Mouse (Mus musculus) thymus, postnatal 14 days (tissue): Measurements from ENCODE around the gene Ublcp1.

Experiments
- DNase-seq: peaks from one replicate; pipeline ENCODE4 v3.0.0; 2021

The Ublcp1 gene

GRCm38 (mm10) chr11:44470432-44471336, at the start of gene Ublcp1:
Ublcp1 (minus strand) TSS chr11:44470498.
- DNase-seq: peak; percentile 94

- DNase-seq: peak; percentile 68
These were observed 49.0 kb upstream of the Ublcp1 start for GRCm38 (mm10) chr11:44519096-44519949.

- peak; percentile 80 for DNase-seq
These were observed 48.2 kb upstream of the Ublcp1 start, which contains the start of gene Rnf145 for GRCm38 (mm10) chr11:44518281-44519095. Rnf145 (plus strand) TSS chr11:44518964.

- no peak for DNase-seq
These were observed 47.4 kb upstream of the Ublcp1 start for GRCm38 (mm10) chr11:44517561-44518280.

- DNase-seq: no peak
These were observed 46.1 kb upstream of the Ublcp1 start for GRCm38 (mm10) chr11:44516362-44516761.

GRCm38 (mm10) chr11:44514666-44515065, 44.4 kb upstream of the Ublcp1 start:
- DNase-seq: no peak

GRCm38 (mm10) chr11:44513026-44513422, 42.7 kb upstream of the Ublcp1 start:
- DNase-seq: no peak

GRCm38 (mm10) chr11:44512044-44513025, 42.0 kb upstream of the Ublcp1 start:
- no peak for DNase-seq

GRCm38 (mm10) chr11:44510371-44510770, 40.1 kb upstream of the Ublcp1 start:
- DNase-seq: no peak

GRCm38 (mm10) chr11:44509906-44510305, 39.6 kb upstream of the Ublcp1 start:
- DNase-seq: no peak

GRCm38 (mm10) chr11:44508876-44509275, 38.6 kb upstream of the Ublcp1 start:
- no peak for DNase-seq

GRCm38 (mm10) chr11:44504761-44505160, 34.5 kb upstream of the Ublcp1 start:
- DNase-seq: no peak

- no peak for DNase-seq
These were observed 33.8 kb upstream of the Ublcp1 start for GRCm38 (mm10) chr11:44504146-44504545.

- no peak for DNase-seq
These were observed 32.6 kb upstream of the Ublcp1 start for GRCm38 (mm10) chr11:44502931-44503330.

GRCm38 (mm10) chr11:44501477-44501876, 31.2 kb upstream of the Ublcp1 start:
- no peak for DNase-seq

- peak; percentile 26 for DNase-seq
These were observed 30.7 kb upstream of the Ublcp1 start for GRCm38 (mm10) chr11:44500966-44501365.

- DNase-seq: no peak
These were observed 28.3 kb upstream of the Ublcp1 start for GRCm38 (mm10) chr11:44498412-44499272.

- DNase-seq: peak; percentile 87
These were observed 25.9 kb upstream of the Ublcp1 start for GRCm38 (mm10) chr11:44496217-44496616.

- peak; percentile 45 for DNase-seq
These were observed 24.5 kb upstream of the Ublcp1 start for GRCm38 (mm10) chr11:44494643-44495323.
